Mouse (Mus musculus): ENCODE measurements around the gene Grap. TPM values are rescaled to one million over a fixed set of nuclear protein-coding genes. Genes with fewer than 3 reads are reported as not detected.

The Grap gene
- polyA plus RNA-seq, 1 experiment from 2014 or later: 14.5 TPM

DNA sequence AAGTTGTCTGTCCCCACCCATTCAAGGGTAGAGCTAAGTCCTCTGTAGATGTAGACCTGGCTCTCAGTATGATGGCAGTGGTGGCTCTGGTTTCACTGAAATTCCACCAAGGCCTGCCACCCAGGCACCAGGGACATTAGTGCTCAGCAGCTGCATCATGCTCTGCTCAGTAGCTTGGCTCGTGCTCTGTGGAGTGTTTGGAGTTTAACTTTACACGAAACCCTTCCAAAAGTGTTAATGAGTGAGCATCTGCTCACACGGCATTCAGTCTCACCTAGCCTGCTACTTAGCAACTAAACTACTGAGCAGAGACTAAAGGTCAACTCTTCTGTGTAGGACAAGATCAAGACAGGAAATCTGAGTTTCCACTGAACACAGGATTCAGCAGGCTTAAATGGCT is 67.6 kb downstream of the Grap start, which contains the start of gene Slc5a10:
Gene Slc5a10, minus strand, starts transcription at position 191 of the 400 bp plus-strand sequence.
- Histone ChIP-seq H3K9me3 (no peaks in the 10 kb centered on the region), H3K4me1 (no peaks in the 10 kb centered on the region), H3K27ac (no peak within 1 kb of the TSS), H3K4me3 (no peak within 1 kb of the TSS), H3K9ac (no peak within 1 kb of the TSS), H3K36me3 (no peaks in the 10 kb centered on the region), H3K4me2 (no peak within 1 kb of the TSS), H3K27me3 (no peaks in the 10 kb centered on the region)
- WGBS: 65% methylated on average over 3 of the region's 3 CpGs
- ATAC-seq (ENCODE audit: insufficient number of reproducible peaks, low FRiP score, low TSS enrichment, low read depth): no peak

DNA sequence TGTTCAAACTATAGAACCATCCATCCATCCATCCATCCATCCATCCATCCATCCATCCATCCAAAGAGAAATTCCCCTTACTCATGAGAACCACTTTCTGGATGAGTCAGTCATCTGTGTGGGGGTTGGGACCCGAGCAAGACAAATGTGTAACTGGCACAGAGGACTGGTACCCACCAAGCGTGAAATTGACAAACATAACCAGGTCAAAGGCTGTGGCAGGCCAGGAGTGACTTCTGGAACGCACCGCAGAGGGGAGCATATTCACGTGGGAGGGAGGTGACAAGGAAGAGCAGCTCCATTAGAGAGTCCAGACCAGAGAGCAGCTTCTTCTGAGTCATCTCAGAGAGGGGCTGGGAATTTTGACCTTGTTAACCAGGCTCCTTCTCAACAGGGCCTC is 69.0 kb downstream of the Grap start:
- Histone ChIP-seq H3K4me2 (no peak overlapping the region), H3K36me3 (peaks cover 5% of the 10 kb centered on the region; the same call in 1 of the 2 replicates), H3K4me1 (no peaks in the 10 kb centered on the region), H3K9me3 (no peaks in the 10 kb centered on the region), H3K27me3 (no peaks in the 10 kb centered on the region), H3K27ac (no peak overlapping the region), H3K9ac (no peak overlapping the region), H3K4me3 (no peak overlapping the region)
- no peak for ATAC-seq (ENCODE audit: insufficient number of reproducible peaks, low FRiP score, low TSS enrichment, low read depth)
- WGBS: 82% methylated on average over 5 of the region's 5 CpGs

Other genes starting within 250 kb of the Grap start
- 0.78 and 0.82 TPM in 2 replicates for gene Rnf112, start 199.1 kb upstream of the Grap start, polyA plus RNA-seq (2015; fragmentation: Nextera tagmentation; extraction: Ambion mirVana)
- 540 and 575 TPM in 2 replicates for gene Mfap4, start 167.8 kb upstream of the Grap start, polyA plus RNA-seq (2015; fragmentation: Nextera tagmentation; extraction: Ambion mirVana)
- gene Mapk7, start 158.9 kb upstream of the Grap start, polyA plus RNA-seq (2015; fragmentation: Nextera tagmentation; extraction: Ambion mirVana): 59.4 and 65.0 TPM in 2 replicates
- gene B9d1, start 148.1 kb upstream of the Grap start, polyA plus RNA-seq (2015; fragmentation: Nextera tagmentation; extraction: Ambion mirVana): 20.7 and 24.8 TPM in 2 replicates
- 29.4 and 30.4 TPM in 2 replicates for gene Epn2, start 73.6 kb upstream of the Grap start, polyA plus RNA-seq (2015; fragmentation: Nextera tagmentation; extraction: Ambion mirVana)
- 7.6 and 7.9 TPM in 2 replicates for gene Fam83g, start 30.8 kb downstream of the Grap start, polyA plus RNA-seq (2015; fragmentation: Nextera tagmentation; extraction: Ambion mirVana)
- gene Slc5a10, start 67.6 kb downstream of the Grap start, polyA plus RNA-seq (2015; fragmentation: Nextera tagmentation; extraction: Ambion mirVana): not detected in 2 replicates
- gene Prpsap2, start 108.8 kb downstream of the Grap start, polyA plus RNA-seq (2015; fragmentation: Nextera tagmentation; extraction: Ambion mirVana): 23.0 and 23.7 TPM in 2 replicates
- 12.0 and 15.8 TPM in 2 replicates for gene Ulk2, start 201.8 kb downstream of the Grap start, polyA plus RNA-seq (2015; fragmentation: Nextera tagmentation; extraction: Ambion mirVana)

Measured in limb, embryonic 15.5 days (tissue).